ENCODE assay signal across 10 mouse cellular contexts in the genomic region with DNA sequence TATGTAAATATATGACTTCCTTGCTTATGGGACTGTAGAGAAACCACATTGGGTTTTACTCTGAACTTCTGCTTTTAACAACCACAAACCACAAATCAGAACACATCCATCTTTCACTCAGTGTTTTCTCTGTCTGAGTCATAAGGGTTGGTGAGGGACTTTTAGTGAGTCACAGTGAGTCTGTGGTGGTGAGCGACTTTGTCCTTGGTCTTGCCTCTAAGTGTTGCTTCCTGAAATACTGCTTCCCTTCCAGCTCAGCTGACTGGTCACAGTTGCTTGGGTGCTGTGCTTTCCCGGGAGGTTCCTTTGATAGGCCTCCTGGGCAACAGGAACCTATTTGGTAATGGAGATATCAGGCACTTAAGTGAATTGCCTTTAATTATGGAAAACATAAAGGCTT. TPM values are rescaled to one million over a fixed set of nuclear protein-coding genes. Genes with fewer than 3 reads are reported as not detected.
DNase-seq lines count a peak whose midpoint lies in the region; ATAC-seq and TF ChIP-seq lines count a peak whose summit lies in the region.
"Had no signal": no experiment of that assay in that cellular context is flagged by ENCODE, and none has a peak within 500 bp of the region (broad histone marks: within the 10 kb centered on the region; RNA-seq: fewer than 3 reads in every experiment).

No protein-coding gene starts in this region.

- peak; percentile 99 for ATAC-seq in CD4-positive, CD25-positive, alpha-beta regulatory T cell, adult 4 months
- ATAC-seq in forebrain, embryonic 14.5 days: no peak

- no peaks in the 10 kb centered on the region for H3K9me3 ChIP-seq in forebrain, embryonic 14.5 days (replicated peaks; ENCODE audit: control insufficient read depth, low read length)

- H3ac ChIP-seq in myocyte (ENCODE audit: control insufficient read depth, insufficient read length): no peak overlapping the region

- TF ChIP-seq POLR2A in myocyte (IDR thresholded peaks at IDR 0.05; ENCODE audit: insufficient read length, low read depth): no peak

- DNase-seq in layer of hippocampus, adult 9-11 months: peak; percentile 35
- DNase-seq in layer of hippocampus, postnatal 25 days (ENCODE audit: extremely low spot score in 1 of 2, low spot score in 1 of 2): no peak
- DNase-seq in adrenal gland, postnatal 10 days: peak; percentile 58
- no peak for DNase-seq in forebrain, embryonic 14.5 days (ENCODE audit: low spot score)
- no peak for DNase-seq in embryo, embryonic 10.5 days (ENCODE audit: low spot score)
- no peak for DNase-seq in right cerebral cortex, postnatal 10 days (ENCODE audit: low spot score in 2 of 2)
- DNase-seq: gastrocnemius, adult 2 months had no signal

- H3K9ac ChIP-seq in forebrain, embryonic 14.5 days (ENCODE audit: low read length): no peak overlapping the region

- 77% methylated on average over 2 of the region's 2 CpGs for WGBS in forebrain, embryonic 14.5 days

- no peaks in the 10 kb centered on the region for H3K36me3 ChIP-seq in myocyte (ENCODE audit: control insufficient read depth, insufficient read depth)
- H3K36me3 ChIP-seq in forebrain, embryonic 14.5 days (ENCODE audit: control insufficient read depth, insufficient read depth, low read length): no peaks in the 10 kb centered on the region

- no peaks in the 10 kb centered on the region for H3K4me1 ChIP-seq in forebrain, embryonic 14.5 days (ENCODE audit: control insufficient read depth, insufficient read depth, low read length)

- H3K4me3 ChIP-seq in myocyte: no peak overlapping the region
- no peak overlapping the region for H3K4me3 ChIP-seq in forebrain, embryonic 14.5 days (ENCODE audit: low read depth, low read length)
- H3K4me3 ChIP-seq: gastrocnemius, adult 2 months had no signal

- no peak overlapping the region for H3K27ac ChIP-seq in forebrain, embryonic 14.5 days (ENCODE audit: low read depth, low read length)
- H3K27ac ChIP-seq: gastrocnemius, adult 2 months had no signal

- no peaks in the 10 kb centered on the region for H3K27me3 ChIP-seq in myocyte (ENCODE audit: control insufficient read depth, insufficient read depth, insufficient read length)
- H3K27me3 ChIP-seq in forebrain, embryonic 14.5 days (replicated peaks; ENCODE audit: control insufficient read depth, insufficient read depth, low read length): no peaks in the 10 kb centered on the region

- no peaks in the 10 kb centered on the region for H3K79me2 ChIP-seq in myocyte (ENCODE audit: control insufficient read depth, insufficient read depth)

- peak overlapping the region; percentile 70 for H3K4me2 ChIP-seq in myocyte (ENCODE audit: low read depth)
- H3K4me2 ChIP-seq in forebrain, embryonic 14.5 days (ENCODE audit: low read length): no peak overlapping the region
- H3K4me2 ChIP-seq: midbrain, embryonic 11.5 days had no signal

TF ChIP-seq in myocyte, 11 proteins besides CTCF, POLR2A, EP300 and RAD21:
- TF ChIP-seq MYOG (IDR thresholded peaks at IDR 0.05; ENCODE audit: control insufficient read depth in 1 of 3, insufficient read depth in 1 of 3, insufficient read length in 2 of 3, low read depth in 2 of 3): peak in 1 of 3 experiments; percentile 27
- TF ChIP-seq TCF12 (IDR thresholded peaks at IDR 0.05; ENCODE audit: insufficient read depth, poor library complexity, severe bottlenecking): no peak
- peak; percentile 44 for TF ChIP-seq USF1 (IDR thresholded peaks at IDR 0.05; ENCODE audit: low read depth)
- TF ChIP-seq MYOD1 (IDR thresholded peaks at IDR 0.05; ENCODE audit: control insufficient read depth in 1 of 3, insufficient read length in 2 of 3, low read depth in 2 of 3): peak in 1 of 3 experiments; percentile 54
- no peak for TF ChIP-seq TCF3 (IDR thresholded peaks at IDR 0.05; ENCODE audit: insufficient read length, low read depth)

RNA-seq across cellular contexts. Expression of gene Yae1d1, which starts 17.3 kb away (rescaled TPM):
- 10 to 100 TPM; 23.6 to 23.9 TPM for total RNA-seq in layer of hippocampus, postnatal 25 days (2021)
- 10 to 100 TPM; 17.3 to 18.7 TPM for polyA plus RNA-seq in CD4-positive, CD25-positive, alpha-beta regulatory T cell, adult 4 months (2017; shearing (Covaris generic))
- total RNA-seq in adrenal gland, postnatal 10 days (2021): 10 to 100 TPM; 21.7 to 22.6 TPM
- 19.1 TPM for polyA plus RNA-seq in myocyte (2012; fragmentation: generic; extraction: Trizol)
- 94.8 and 97.8 TPM in 2 replicates for polyA plus RNA-seq in forebrain, embryonic 14.5 days (2014; fragmentation: Nextera tagmentation; extraction: Ambion mirVana)

RNA-seq across cellular contexts. Expression of gene Rala, which starts 31.9 kb away (rescaled TPM):
- total RNA-seq in layer of hippocampus, postnatal 25 days (2021): 10 to 100 TPM; 65.3 to 66.6 TPM
- 1 to 10 TPM; 3.8 to 5.1 TPM for polyA plus RNA-seq in CD4-positive, CD25-positive, alpha-beta regulatory T cell, adult 4 months (2017; shearing (Covaris generic))
- 10 to 100 TPM; 60.0 to 65.6 TPM for total RNA-seq in adrenal gland, postnatal 10 days (2021)
- polyA plus RNA-seq in myocyte (2012; fragmentation: generic; extraction: Trizol): 41.3 TPM
- polyA plus RNA-seq in forebrain, embryonic 14.5 days (2014; fragmentation: Nextera tagmentation; extraction: Ambion mirVana): 176 and 179 TPM in 2 replicates

Comparison
In these comparisons a context has a peak if more than half of its experiments do, and no peak if none do; other contexts are left out.
1. DNase-seq: peak in layer of hippocampus, adult 9-11 months (single experiment) and adrenal gland, postnatal 10 days (single experiment); none in layer of hippocampus, postnatal 25 days (0 of 2), forebrain, embryonic 14.5 days (single experiment), embryo, embryonic 10.5 days (single experiment) and right cerebral cortex, postnatal 10 days (0 of 2).